ENCODE assay signal across 11 mouse cellular contexts in the genomic region with DNA sequence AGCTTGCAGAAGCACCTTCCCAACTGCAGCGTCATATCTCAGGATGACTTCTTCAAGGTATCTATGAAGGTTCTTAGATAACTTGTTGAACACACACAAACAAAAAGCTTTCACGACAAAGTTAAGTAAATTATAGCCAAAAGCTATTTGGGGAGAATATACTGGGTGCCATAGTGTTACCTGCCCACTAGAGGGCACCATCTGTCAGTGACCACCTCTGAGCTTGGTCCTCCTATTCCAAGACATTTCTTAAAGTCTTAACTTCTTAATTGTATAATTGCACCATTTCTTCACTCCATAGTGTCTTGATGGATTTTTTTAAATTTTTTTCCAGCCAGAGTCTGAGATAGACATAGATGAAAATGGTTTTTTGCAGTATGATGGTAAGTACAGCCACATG. TPM values are rescaled to one million over a fixed set of nuclear protein-coding genes. Genes with fewer than 3 reads are reported as not detected.
A peak's percentile ranks its signal among the peaks of the same experiment; 100 is the strongest.
DNase-seq lines count a peak whose midpoint lies in the region; ATAC-seq and TF ChIP-seq lines count a peak whose summit lies in the region.
"Had no signal": no experiment of that assay in that cellular context is flagged by ENCODE, and none has a peak within 500 bp of the region (broad histone marks: within the 10 kb centered on the region; RNA-seq: fewer than 3 reads in every experiment).

No protein-coding gene starts in this region.

- no peak overlapping the region for H3K4me3 ChIP-seq in hindbrain, postnatal 0 days (ENCODE audit: low read length)
- H3K4me3 ChIP-seq in hindbrain, embryonic 11.5 days (ENCODE audit: low read depth, low read length) = no peak overlapping the region
- no peak overlapping the region for H3K4me3 ChIP-seq in hindbrain, embryonic 10.5 days
- H3K4me3 ChIP-seq: myocyte had no signal

- H3K4me1 ChIP-seq in hindbrain, postnatal 0 days (ENCODE audit: insufficient read depth, low read length) = no peaks in the 10 kb centered on the region
- no peaks in the 10 kb centered on the region for H3K4me1 ChIP-seq in hindbrain, embryonic 11.5 days (replicated peaks; ENCODE audit: control insufficient read depth, insufficient read depth, low read length)
- peaks cover 5% of the 10 kb centered on the region; the same call in 1 of the 2 replicates for H3K4me1 ChIP-seq in hindbrain, embryonic 10.5 days (replicated peaks)

- no peaks in the 10 kb centered on the region for H3K9me3 ChIP-seq in hindbrain, postnatal 0 days (ENCODE audit: low read length)
- H3K9me3 ChIP-seq in hindbrain, embryonic 11.5 days (ENCODE audit: control insufficient read depth, low read length) = no peaks in the 10 kb centered on the region
- H3K9me3 ChIP-seq in hindbrain, embryonic 10.5 days = no peaks in the 10 kb centered on the region

- TF ChIP-seq CTCF in hindbrain, postnatal 0 days (IDR thresholded peaks at IDR 0.05; ENCODE audit: low read depth) = peak; percentile 60
- TF ChIP-seq CTCF in brain, embryonic 14.5 days (IDR thresholded peaks at IDR 0.05; ENCODE audit: borderline replicate concordance, extremely low read depth, insufficient read depth, insufficient read length) = peak; percentile 38; the same call in 1 of the 2 replicates

- no peak for ATAC-seq in hindbrain, postnatal 0 days
- no peak for ATAC-seq in hindbrain, embryonic 11.5 days (ENCODE audit: low FRiP score)

- H3K36me3 ChIP-seq in hindbrain, postnatal 0 days (ENCODE audit: insufficient read depth, low read length) = no peaks in the 10 kb centered on the region
- H3K36me3 ChIP-seq in hindbrain, embryonic 11.5 days (ENCODE audit: control insufficient read depth, insufficient read depth, low read length) = no peaks in the 10 kb centered on the region
- H3K36me3 ChIP-seq in hindbrain, embryonic 10.5 days = no peaks in the 10 kb centered on the region

- WGBS in hindbrain, postnatal 0 days = 38% methylated on average over 2 of the region's 2 CpGs
- 27% methylated on average over 2 of the region's 2 CpGs for WGBS in hindbrain, embryonic 11.5 days
- 23% methylated on average over 2 of the region's 2 CpGs for WGBS in hindbrain, embryonic 10.5 days

- no peak overlapping the region for H3K9ac ChIP-seq in hindbrain, postnatal 0 days (replicated peaks; ENCODE audit: low read length)
- H3K9ac ChIP-seq in hindbrain, embryonic 11.5 days (ENCODE audit: low read depth, low read length) = no peak overlapping the region
- H3K9ac ChIP-seq: hindbrain, embryonic 14.5 days had no signal

- no peaks in the 10 kb centered on the region for H3K27me3 ChIP-seq in hindbrain, postnatal 0 days (ENCODE audit: insufficient read depth, low read length)
- no peaks in the 10 kb centered on the region for H3K27me3 ChIP-seq in hindbrain, embryonic 11.5 days (ENCODE audit: control insufficient read depth, insufficient read depth, low read length)
- no peaks in the 10 kb centered on the region; the same call in 1 of the 2 replicates for H3K27me3 ChIP-seq in hindbrain, embryonic 10.5 days (ENCODE audit: insufficient read depth, poor library complexity, severe bottlenecking)

- no peak for DNase-seq in hindbrain, postnatal 0 days (ENCODE audit: low spot score)
- no peak for DNase-seq in hindbrain, embryonic 11.5 days (ENCODE audit: low spot score)
- DNase-seq in thymus, postnatal 14 days = peak; percentile 40
- no peak for DNase-seq in thymus, postnatal 25 days
- DNase-seq in brain, embryonic 14.5 days (ENCODE audit: low read depth) = no peak
- DNase-seq in ovary, adult 18-20 months (ENCODE audit: low spot score) = no peak
- no peak for DNase-seq in kidney, adult 9 months
- DNase-seq in hindbrain, embryonic 10.5 days (ENCODE audit: low spot score) = no peak
- DNase-seq: gastrocnemius, postnatal 14 days had no signal

- H3K27ac ChIP-seq in hindbrain, postnatal 0 days = no peak overlapping the region
- no peak overlapping the region for H3K27ac ChIP-seq in hindbrain, embryonic 11.5 days (ENCODE audit: low read depth, low read length)
- H3K27ac ChIP-seq in hindbrain, embryonic 10.5 days = no peak overlapping the region
- H3K27ac ChIP-seq: hindbrain, embryonic 14.5 days had no signal

- H3K4me2 ChIP-seq in hindbrain, postnatal 0 days (ENCODE audit: low read depth, low read length) = no peak overlapping the region
- no peak overlapping the region for H3K4me2 ChIP-seq in hindbrain, embryonic 11.5 days (replicated peaks; ENCODE audit: low read depth, low read length)
- H3K4me2 ChIP-seq: hindbrain, embryonic 14.5 days had no signal

- TF ChIP-seq POLR2A in brain, embryonic 14.5 days (IDR thresholded peaks at IDR 0.05; ENCODE audit: borderline replicate concordance, extremely low read depth, insufficient read depth, insufficient read length, poor library complexity, severe bottlenecking) = no peak

RNA-seq across cellular contexts. Expression of a gene that starts 7.8 kb away (rescaled TPM):
- total RNA-seq in hindbrain, postnatal 0 days (2014; rRNA removed) = 5.3 and 10.6 TPM in 2 replicates
- 9.2 and 10.9 TPM in 2 replicates for polyA plus RNA-seq in hindbrain, postnatal 0 days (2015; fragmentation: Nextera tagmentation; extraction: Ambion mirVana)
- polyA plus RNA-seq in hindbrain, embryonic 11.5 days (2014; fragmentation: Nextera tagmentation; extraction: Ambion mirVana) = 6.4 and 8.8 TPM in 2 replicates
- polyA plus RNA-seq in brain, embryonic 14.5 days (2012; rRNA removed) = 4.6 TPM in 2 replicates
- 7.2 and 7.7 TPM in 2 replicates for polyA plus RNA-seq in hindbrain, embryonic 10.5 days (2016; fragmentation: Nextera tagmentation; extraction: Ambion mirVana)

RNA-seq across cellular contexts. Expression of a gene that starts 7.9 kb away (rescaled TPM):
- 42.4 and 46.0 TPM in 2 replicates for total RNA-seq in hindbrain, postnatal 0 days (2014; rRNA removed)
- polyA plus RNA-seq in hindbrain, postnatal 0 days (2015; fragmentation: Nextera tagmentation; extraction: Ambion mirVana) = 67.9 and 78.0 TPM in 2 replicates
- polyA plus RNA-seq in hindbrain, embryonic 11.5 days (2014; fragmentation: Nextera tagmentation; extraction: Ambion mirVana) = 49.4 and 55.5 TPM in 2 replicates
- 16.8 and 21.0 TPM in 2 replicates for polyA plus RNA-seq in brain, embryonic 14.5 days (2012; rRNA removed)
- 49.7 and 52.1 TPM in 2 replicates for polyA plus RNA-seq in hindbrain, embryonic 10.5 days (2016; fragmentation: Nextera tagmentation; extraction: Ambion mirVana)

RNA-seq across cellular contexts. Expression of a gene that starts 31.0 kb away (rescaled TPM):
- total RNA-seq in hindbrain, postnatal 0 days (2014; rRNA removed) = 17.9 and 19.2 TPM in 2 replicates
- polyA plus RNA-seq in hindbrain, postnatal 0 days (2015; fragmentation: Nextera tagmentation; extraction: Ambion mirVana) = 22.1 and 23.1 TPM in 2 replicates
- 25.1 and 30.9 TPM in 2 replicates for polyA plus RNA-seq in hindbrain, embryonic 11.5 days (2014; fragmentation: Nextera tagmentation; extraction: Ambion mirVana)
- 10.0 and 10.1 TPM in 2 replicates for polyA plus RNA-seq in brain, embryonic 14.5 days (2012; rRNA removed)
- polyA plus RNA-seq in hindbrain, embryonic 10.5 days (2016; fragmentation: Nextera tagmentation; extraction: Ambion mirVana) = 21.5 and 26.9 TPM in 2 replicates
